Mouse (Mus musculus): ENCODE data around the gene Scpep1. TPM values are rescaled to one million over a fixed set of nuclear protein-coding genes. Genes with fewer than 3 reads are reported as not detected.
"Not testable (repeated sequence)": the region's sequence is repeated elsewhere in the genome, so short reads cannot be mapped to it uniquely, and the experiment has no call there.

Gene Scpep1
- polyA plus RNA-seq, 3 experiments from 2014 or later, result 22.4 to 42.1 (median 22.8) TPM

GRCm38 (mm10) chr11:88909388-88910036, 45.8 kb downstream of the Scpep1 start:
- ATAC-seq, result no peak

GRCm38 (mm10) chr11:88908557-88909211, 46.6 kb downstream of the Scpep1 start:
- no peak for ATAC-seq

GRCm38 (mm10) chr11:88907886-88908285, 47.4 kb downstream of the Scpep1 start:
- ATAC-seq, result no peak

GRCm38 (mm10) chr11:88905621-88906020, 49.6 kb downstream of the Scpep1 start:
- ATAC-seq, result no peak

GRCm38 (mm10) chr11:88904080-88904479, 51.2 kb downstream of the Scpep1 start:
- ATAC-seq, result no peak

GRCm38 (mm10) chr11:88902762-88903161, 52.5 kb downstream of the Scpep1 start:
- no peak for ATAC-seq

GRCm38 (mm10) chr11:88901341-88901802, 53.9 kb downstream of the Scpep1 start:
- ATAC-seq, result no peak

GRCm38 (mm10) chr11:88899561-88899960, 55.7 kb downstream of the Scpep1 start:
- ATAC-seq, result no peak

- ATAC-seq, result no peak
Measured at GRCm38 (mm10) chr11:88898380-88898763, 56.9 kb downstream of the Scpep1 start.

- no peak for ATAC-seq
Measured at GRCm38 (mm10) chr11:88897624-88898379, 57.5 kb downstream of the Scpep1 start.

- ATAC-seq, result not testable (repeated sequence)
Measured at GRCm38 (mm10) chr11:88895800-88896232, 59.4 kb downstream of the Scpep1 start.

- not testable (repeated sequence) for ATAC-seq
Measured at GRCm38 (mm10) chr11:88895235-88895634, 60.0 kb downstream of the Scpep1 start.

GRCm38 (mm10) chr11:88894279-88894678, 61.0 kb downstream of the Scpep1 start:
- not testable (repeated sequence) for ATAC-seq

GRCm38 (mm10) chr11:88893501-88893900, 61.8 kb downstream of the Scpep1 start:
- not testable (repeated sequence) for ATAC-seq

- ATAC-seq, result not testable (repeated sequence)
Measured at GRCm38 (mm10) chr11:88892789-88893188, 62.5 kb downstream of the Scpep1 start.

- ATAC-seq, result not testable (repeated sequence)
Measured at GRCm38 (mm10) chr11:88891921-88892561, 63.2 kb downstream of the Scpep1 start.

- not testable (repeated sequence) for ATAC-seq
Measured at GRCm38 (mm10) chr11:88891446-88891845, 63.8 kb downstream of the Scpep1 start.

GRCm38 (mm10) chr11:88890904-88891303, 64.4 kb downstream of the Scpep1 start:
- ATAC-seq, result not testable (repeated sequence)

GRCm38 (mm10) chr11:88888996-88889395, 66.3 kb downstream of the Scpep1 start:
- ATAC-seq, result no peak

- ATAC-seq, result no peak
Measured at GRCm38 (mm10) chr11:88884376-88885065, 70.7 kb downstream of the Scpep1 start.

GRCm38 (mm10) chr11:88878011-88878410, 77.3 kb downstream of the Scpep1 start:
- ATAC-seq, result no peak

All from inflammation-experienced regulatory T-cells, adult 6 months (primary cell).